Mouse (Mus musculus): ENCODE results near the gene Cog5. TPM values are rescaled to one million over a fixed set of nuclear protein-coding genes. Genes with fewer than 3 reads are reported as not detected.
A peak's percentile ranks its signal among the peaks of the same experiment; 100 is the strongest.

Cog5 gene
- polyA plus RNA-seq, 1 experiment from 2014 or later: 38.0 TPM

GRCm38 (mm10) chr12:31964074-31964473 is 309.4 kb downstream of the Cog5 start:
- H3K4me3 ChIP-seq (replicated peaks; ENCODE audit: low read length): no peak overlapping the region
- H3K36me3 ChIP-seq (replicated peaks; ENCODE audit: control insufficient read depth, insufficient read depth): peaks cover 54% of the 10 kb centered on the region
- H3K9ac ChIP-seq: no peak overlapping the region
- H3K4me1 ChIP-seq (replicated peaks; ENCODE audit: control insufficient read depth, insufficient read depth, low read length): no peaks in the 10 kb centered on the region
- DNase-seq (ENCODE audit: low spot score) (no peak), ATAC-seq (ENCODE audit: low FRiP score) (no peak)
- H3K27ac ChIP-seq: no peak overlapping the region
- H3K9me3 ChIP-seq (ENCODE audit: control insufficient read depth, low read length): no peaks in the 10 kb centered on the region
- H3K27me3 ChIP-seq (ENCODE audit: control insufficient read depth, insufficient read depth, low read length): no peaks in the 10 kb centered on the region
- WGBS: 82% methylated on average over 6 of the region's 6 CpGs
- H3K4me2 ChIP-seq (replicated peaks): no peak overlapping the region

DNA sequence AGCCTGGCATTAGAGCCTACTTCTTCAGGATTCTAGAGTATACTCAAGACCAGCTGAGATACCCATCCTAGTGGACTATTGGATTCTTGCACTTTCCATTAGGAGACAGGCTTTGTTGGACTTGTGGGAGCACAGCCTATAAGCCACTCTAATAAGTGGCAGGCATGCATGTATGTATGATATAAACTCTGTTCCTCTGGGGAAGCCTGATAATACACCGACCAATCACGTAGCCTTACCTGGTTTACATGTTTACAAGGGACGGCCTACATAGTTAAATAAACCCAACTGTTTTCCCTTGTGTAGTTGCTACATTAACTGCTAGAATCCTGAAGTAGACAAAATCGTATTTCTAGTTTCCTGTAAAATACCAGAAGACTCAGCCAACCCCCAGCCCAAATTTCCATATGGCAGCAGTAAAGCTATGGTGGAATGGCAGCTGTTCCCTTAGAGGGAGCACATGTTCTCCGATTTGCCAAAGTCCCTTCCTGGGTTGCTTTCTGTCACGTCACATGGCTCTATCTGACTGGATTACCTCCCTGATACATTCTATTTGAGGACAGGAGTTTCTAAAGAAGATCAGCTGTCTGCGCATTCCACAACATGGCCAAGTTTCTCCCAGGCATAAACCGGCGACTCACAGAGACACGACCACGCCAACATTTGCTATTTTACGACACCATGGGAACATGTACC is 311.0 kb downstream of the Cog5 start:
- H3K9ac ChIP-seq: no peak overlapping the region
- 91% methylated on average over 12 of the region's 12 CpGs for WGBS
- no peaks in the 10 kb centered on the region for H3K4me1 ChIP-seq (replicated peaks; ENCODE audit: control insufficient read depth, insufficient read depth, low read length)
- no peaks in the 10 kb centered on the region for H3K9me3 ChIP-seq (ENCODE audit: control insufficient read depth, low read length)
- no peaks in the 10 kb centered on the region for H3K27me3 ChIP-seq (ENCODE audit: control insufficient read depth, insufficient read depth, low read length)
- DNase-seq (ENCODE audit: low spot score): no peak
- peaks cover 47% of the 10 kb centered on the region for H3K36me3 ChIP-seq (replicated peaks; ENCODE audit: control insufficient read depth, insufficient read depth)
- ATAC-seq (ENCODE audit: low FRiP score): no peak
- H3K4me3 ChIP-seq (replicated peaks; ENCODE audit: low read length): no peak overlapping the region
- H3K4me2 ChIP-seq (replicated peaks): no peak overlapping the region
- H3K27ac ChIP-seq: no peak overlapping the region

GRCm38 (mm10) chr12:31966405-31966804 is 311.7 kb downstream of the Cog5 start:
- no peaks in the 10 kb centered on the region for H3K4me1 ChIP-seq (replicated peaks; ENCODE audit: control insufficient read depth, insufficient read depth, low read length)
- peaks cover 49% of the 10 kb centered on the region for H3K36me3 ChIP-seq (replicated peaks; ENCODE audit: control insufficient read depth, insufficient read depth)
- H3K9ac ChIP-seq: no peak overlapping the region
- ATAC-seq (ENCODE audit: low FRiP score) (no peak), DNase-seq (ENCODE audit: low spot score) (no peak)
- WGBS: 88% methylated on average over 4 of the region's 4 CpGs
- H3K27me3 ChIP-seq (ENCODE audit: control insufficient read depth, insufficient read depth, low read length): no peaks in the 10 kb centered on the region
- no peaks in the 10 kb centered on the region for H3K9me3 ChIP-seq (ENCODE audit: control insufficient read depth, low read length)
- no peak overlapping the region for H3K4me3 ChIP-seq (replicated peaks; ENCODE audit: low read length)
- H3K27ac ChIP-seq: no peak overlapping the region
- no peak overlapping the region for H3K4me2 ChIP-seq (replicated peaks)

DNA sequence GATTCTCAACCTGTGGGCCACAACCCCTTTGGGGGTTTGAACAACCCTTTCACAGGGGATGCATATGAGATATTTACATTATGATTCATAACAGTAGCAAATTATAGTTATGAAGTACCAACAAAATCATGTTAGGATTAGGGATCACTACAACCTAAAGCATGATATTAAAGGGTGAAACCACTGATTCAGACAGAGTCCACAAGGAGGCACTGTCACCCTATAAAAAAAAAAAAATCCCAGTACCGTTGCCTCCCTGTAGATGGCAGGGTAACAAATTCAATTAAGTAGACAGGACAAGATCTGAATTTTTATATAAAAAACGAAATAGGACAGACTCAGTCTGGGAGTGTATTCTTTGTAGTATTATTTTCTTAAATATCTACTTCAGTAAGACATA is 312.9 kb downstream of the Cog5 start:
- Histone ChIP-seq H3K9me3 (ENCODE audit: control insufficient read depth, low read length) (no peaks in the 10 kb centered on the region), H3K4me2 (replicated peaks) (no peak overlapping the region), H3K27me3 (ENCODE audit: control insufficient read depth, insufficient read depth, low read length) (no peaks in the 10 kb centered on the region), H3K4me3 (replicated peaks; ENCODE audit: low read length) (no peak overlapping the region), H3K4me1 (replicated peaks; ENCODE audit: control insufficient read depth, insufficient read depth, low read length) (no peaks in the 10 kb centered on the region), H3K27ac (no peak overlapping the region), H3K36me3 (replicated peaks; ENCODE audit: control insufficient read depth, insufficient read depth) (peaks cover 46% of the 10 kb centered on the region), H3K9ac (no peak overlapping the region)
- DNase-seq (ENCODE audit: low spot score): peak; percentile 85
- 4% methylated on average over 2 of the region's 2 CpGs for WGBS
- peak; percentile 57; the same call in 1 of the 2 replicates for ATAC-seq (ENCODE audit: low FRiP score)

- Histone ChIP-seq H3K9me3 (ENCODE audit: control insufficient read depth, low read length) (no peaks in the 10 kb centered on the region), H3K27ac (no peak overlapping the region), H3K9ac (no peak overlapping the region), H3K4me1 (replicated peaks; ENCODE audit: control insufficient read depth, insufficient read depth, low read length) (no peaks in the 10 kb centered on the region), H3K4me2 (replicated peaks) (no peak overlapping the region), H3K4me3 (replicated peaks; ENCODE audit: low read length) (no peak overlapping the region), H3K36me3 (replicated peaks; ENCODE audit: control insufficient read depth, insufficient read depth) (peaks cover 42% of the 10 kb centered on the region), H3K27me3 (ENCODE audit: control insufficient read depth, insufficient read depth, low read length) (no peaks in the 10 kb centered on the region)
- no peak for ATAC-seq (ENCODE audit: low FRiP score)
- DNase-seq (ENCODE audit: low spot score): no peak
- 19% methylated on average over 1 of the region's 1 CpGs for WGBS
These were observed 314.4 kb downstream of the Cog5 start for GRCm38 (mm10) chr12:31969111-31969510.

DNA sequence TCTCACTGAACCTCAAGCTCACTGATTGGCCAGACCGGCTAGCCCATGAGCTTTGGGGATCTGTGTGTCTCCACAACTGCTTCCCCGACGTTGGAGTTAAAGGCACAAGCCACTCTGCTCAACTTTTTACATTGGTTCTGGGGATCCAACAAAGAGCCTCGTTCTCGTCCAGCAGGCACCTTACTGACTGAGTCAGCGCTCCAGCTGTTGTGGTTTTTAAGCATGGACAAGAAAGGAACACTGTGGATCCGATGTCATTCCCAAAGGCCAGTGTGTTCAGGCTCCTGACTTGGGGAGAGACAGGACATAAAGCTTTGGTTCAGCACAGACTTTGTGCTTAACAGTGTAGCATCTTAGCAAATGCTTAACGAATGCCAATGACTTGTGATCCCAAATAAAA is 316.9 kb downstream of the Cog5 start:
- ATAC-seq (ENCODE audit: low FRiP score): no peak
- WGBS: 91% methylated on average over 8 of the region's 8 CpGs

GRCm38 (mm10) chr12:31973473-31974172 is 319.0 kb downstream of the Cog5 start:
- Histone ChIP-seq H3K27me3 (ENCODE audit: control insufficient read depth, insufficient read depth, low read length) (no peaks in the 10 kb centered on the region), H3K9ac (no peak overlapping the region), H3K4me2 (replicated peaks) (no peak overlapping the region), H3K36me3 (replicated peaks; ENCODE audit: control insufficient read depth, insufficient read depth) (peaks cover 21% of the 10 kb centered on the region), H3K9me3 (ENCODE audit: control insufficient read depth, low read length) (no peaks in the 10 kb centered on the region), H3K4me3 (replicated peaks; ENCODE audit: low read length) (no peak overlapping the region), H3K4me1 (replicated peaks; ENCODE audit: control insufficient read depth, insufficient read depth, low read length) (no peaks in the 10 kb centered on the region), H3K27ac (no peak overlapping the region)
- peak; percentile 86 for ATAC-seq (ENCODE audit: low FRiP score)
- DNase-seq (ENCODE audit: low spot score): peak; percentile 73
- 58% methylated on average over 13 of the region's 13 CpGs for whole genome bisulfite sequencing

More for the DNA sequence above, 316.9 kb downstream of the Cog5 start:
- no peak overlapping the region for H3K9ac ChIP-seq
- peaks cover 22% of the 10 kb centered on the region for H3K36me3 ChIP-seq (replicated peaks; ENCODE audit: control insufficient read depth, insufficient read depth)
- no peaks in the 10 kb centered on the region for H3K27me3 ChIP-seq (ENCODE audit: control insufficient read depth, insufficient read depth, low read length)
- no peaks in the 10 kb centered on the region for H3K4me1 ChIP-seq (replicated peaks; ENCODE audit: control insufficient read depth, insufficient read depth, low read length)
- no peak overlapping the region for H3K4me2 ChIP-seq (replicated peaks)
- H3K4me3 ChIP-seq (replicated peaks; ENCODE audit: low read length): no peak overlapping the region
- DNase-seq (ENCODE audit: low spot score): no peak
- no peak overlapping the region for H3K27ac ChIP-seq
- no peaks in the 10 kb centered on the region for H3K9me3 ChIP-seq (ENCODE audit: control insufficient read depth, low read length)

GRCm38 (mm10) chr12:31976544-31976943 is 321.9 kb downstream of the Cog5 start:
- no peak overlapping the region for H3K4me2 ChIP-seq (replicated peaks)
- no peak for ATAC-seq (ENCODE audit: low FRiP score)
- H3K4me1 ChIP-seq (replicated peaks; ENCODE audit: control insufficient read depth, insufficient read depth, low read length): no peaks in the 10 kb centered on the region
- no peak for DNase-seq (ENCODE audit: low spot score)
- no peaks in the 10 kb centered on the region for H3K27me3 ChIP-seq (ENCODE audit: control insufficient read depth, insufficient read depth, low read length)
- no peak overlapping the region for H3K27ac ChIP-seq
- no peak overlapping the region for H3K4me3 ChIP-seq (replicated peaks; ENCODE audit: low read length)
- H3K9me3 ChIP-seq (ENCODE audit: control insufficient read depth, low read length): no peaks in the 10 kb centered on the region
- H3K9ac ChIP-seq: no peak overlapping the region
- WGBS: 62% methylated on average over 7 of the region's 7 CpGs
- H3K36me3 ChIP-seq (replicated peaks; ENCODE audit: control insufficient read depth, insufficient read depth): peaks cover 14% of the 10 kb centered on the region

- H3K36me3 ChIP-seq (replicated peaks; ENCODE audit: control insufficient read depth, insufficient read depth): peaks cover 10% of the 10 kb centered on the region; the same call in 1 of the 2 replicates
- 65% methylated on average over 12 of the region's 12 CpGs for WGBS
- H3K9ac ChIP-seq: no peak overlapping the region
- H3K27ac ChIP-seq: no peak overlapping the region
- no peak for DNase-seq (ENCODE audit: low spot score)
- ATAC-seq (ENCODE audit: low FRiP score): no peak
- no peak overlapping the region for H3K4me3 ChIP-seq (replicated peaks; ENCODE audit: low read length)
- H3K9me3 ChIP-seq (ENCODE audit: control insufficient read depth, low read length): no peaks in the 10 kb centered on the region
- H3K4me2 ChIP-seq (replicated peaks): no peak overlapping the region
- no peaks in the 10 kb centered on the region for H3K4me1 ChIP-seq (replicated peaks; ENCODE audit: control insufficient read depth, insufficient read depth, low read length)
- no peaks in the 10 kb centered on the region for H3K27me3 ChIP-seq (ENCODE audit: control insufficient read depth, insufficient read depth, low read length)
These were observed 323.0 kb downstream of the Cog5 start for GRCm38 (mm10) chr12:31977613-31978195.

Data from hindbrain, embryonic 14.5 days (tissue).